Mouse (Mus musculus) T-cell, adult 2 months (primary cell): ENCODE data around the gene Fam122a.
A peak's percentile ranks its signal among the peaks of the same experiment; 100 is the strongest.

ENCODE experiments used
- DNase-seq: peaks from one replicate; pipeline ENCODE4 v3.0.0; 2022; ENCODE audit warnings: low spot score

The Fam122a gene

DNA sequence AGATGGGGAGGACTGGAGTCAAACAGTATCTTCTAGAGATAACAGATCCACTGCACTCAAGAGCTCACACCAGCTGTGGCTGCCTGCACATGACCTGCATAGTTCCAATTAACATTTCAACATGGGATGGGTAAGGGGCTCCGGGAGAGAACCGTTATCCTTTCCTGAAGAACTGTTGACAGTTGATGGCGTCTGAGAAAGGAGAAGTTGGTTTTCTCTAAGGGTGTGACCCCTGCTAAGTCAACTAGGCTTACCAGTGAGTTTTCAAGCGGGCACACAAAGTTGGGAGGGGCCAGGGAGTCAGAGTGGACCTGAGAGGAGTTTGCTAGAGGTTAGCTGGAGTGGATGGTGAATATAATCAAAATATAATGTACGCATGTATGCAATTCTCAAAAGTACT is 13.1 kb upstream of the Fam122a start:
- no peak for DNase-seq

- no peak for DNase-seq
Measured at GRCm38 (mm10) chr19:24486433-24487296, 9.5 kb upstream of the Fam122a start.

DNA sequence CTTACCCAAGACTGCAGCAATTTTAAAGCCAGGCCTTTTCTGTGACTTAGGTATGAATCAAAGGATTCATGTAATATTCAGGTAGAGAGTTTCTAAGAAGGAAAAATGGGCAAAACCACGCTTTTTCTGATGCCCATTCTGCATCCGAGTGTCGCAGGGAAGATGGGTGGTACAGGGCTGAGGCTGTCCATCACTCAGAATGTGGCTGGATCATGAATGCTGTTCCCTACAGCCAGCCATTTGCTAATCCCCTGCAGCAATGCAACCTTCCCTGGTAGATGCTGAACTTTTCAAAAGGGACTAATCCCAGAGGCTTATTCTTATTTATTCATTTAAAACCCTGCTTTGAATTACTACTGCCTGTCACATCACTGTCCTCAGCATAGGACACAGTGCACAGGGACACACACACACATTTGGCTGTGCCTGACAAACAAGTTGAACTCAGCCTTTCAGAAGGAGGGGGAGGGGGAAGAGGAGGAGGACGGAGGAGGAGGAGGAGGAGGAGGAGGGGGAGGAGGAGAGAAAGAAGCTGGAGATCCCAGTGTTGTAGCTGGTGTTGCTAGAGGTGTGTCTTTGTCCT is 7.5 kb upstream of the Fam122a start:
- DNase-seq: no peak

- DNase-seq: no peak
Measured at GRCm38 (mm10) chr19:24480916-24481315, 3.8 kb upstream of the Fam122a start.

- peak; percentile 67 for DNase-seq
Measured at GRCm38 (mm10) chr19:24476461-24476860, 695 bp downstream of the Fam122a start.

- DNase-seq: no peak
Measured at GRCm38 (mm10) chr19:24475281-24475680, 1.9 kb downstream of the Fam122a start.

DNA sequence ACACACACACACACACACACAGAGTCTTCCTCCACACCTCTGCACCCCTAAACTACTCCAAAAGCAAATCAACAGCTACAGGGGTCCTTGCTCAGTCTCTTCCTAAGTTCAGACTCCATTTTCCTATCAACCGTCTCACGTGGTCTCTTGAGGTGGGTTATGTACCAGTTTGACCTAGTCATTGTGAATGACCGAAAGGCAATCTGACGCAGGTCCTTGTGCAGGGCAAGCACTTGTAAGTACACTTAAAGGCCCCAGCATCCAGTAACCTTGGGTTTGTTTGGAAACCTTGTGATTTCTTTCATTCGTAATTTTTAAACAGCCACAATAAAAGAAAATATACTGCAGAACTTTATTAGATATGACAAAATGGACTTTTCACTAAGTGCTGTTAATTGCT is 4.6 kb downstream of the Fam122a start:
- DNase-seq: no peak

DNA sequence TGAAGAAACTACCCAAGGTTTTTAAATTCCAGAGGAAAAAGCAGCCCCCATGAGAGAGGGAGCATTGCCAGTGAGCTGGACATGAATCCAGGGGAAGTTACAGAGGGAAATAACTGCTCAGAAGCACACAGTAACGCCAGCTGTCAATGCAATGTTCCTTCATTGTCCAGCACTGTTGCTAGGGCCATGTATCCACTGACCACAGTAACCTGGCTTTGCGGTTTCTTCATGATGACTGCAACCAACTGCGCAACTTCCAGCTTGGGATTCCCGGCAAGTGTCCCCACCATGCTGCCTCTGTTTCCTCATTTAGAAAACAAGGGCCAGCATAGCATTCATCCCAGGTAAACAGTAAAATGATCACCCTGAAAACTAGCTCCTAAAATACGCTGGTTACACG is 5.6 kb downstream of the Fam122a start:
- no peak for DNase-seq

GRCm38 (mm10) chr19:24469216-24469615 is 7.9 kb downstream of the Fam122a start:
- no peak for DNase-seq

GRCm38 (mm10) chr19:24468616-24469015 is 8.5 kb downstream of the Fam122a start:
- DNase-seq: no peak

- DNase-seq: no peak
Measured at GRCm38 (mm10) chr19:24463011-24463410, 14.1 kb downstream of the Fam122a start.

DNA sequence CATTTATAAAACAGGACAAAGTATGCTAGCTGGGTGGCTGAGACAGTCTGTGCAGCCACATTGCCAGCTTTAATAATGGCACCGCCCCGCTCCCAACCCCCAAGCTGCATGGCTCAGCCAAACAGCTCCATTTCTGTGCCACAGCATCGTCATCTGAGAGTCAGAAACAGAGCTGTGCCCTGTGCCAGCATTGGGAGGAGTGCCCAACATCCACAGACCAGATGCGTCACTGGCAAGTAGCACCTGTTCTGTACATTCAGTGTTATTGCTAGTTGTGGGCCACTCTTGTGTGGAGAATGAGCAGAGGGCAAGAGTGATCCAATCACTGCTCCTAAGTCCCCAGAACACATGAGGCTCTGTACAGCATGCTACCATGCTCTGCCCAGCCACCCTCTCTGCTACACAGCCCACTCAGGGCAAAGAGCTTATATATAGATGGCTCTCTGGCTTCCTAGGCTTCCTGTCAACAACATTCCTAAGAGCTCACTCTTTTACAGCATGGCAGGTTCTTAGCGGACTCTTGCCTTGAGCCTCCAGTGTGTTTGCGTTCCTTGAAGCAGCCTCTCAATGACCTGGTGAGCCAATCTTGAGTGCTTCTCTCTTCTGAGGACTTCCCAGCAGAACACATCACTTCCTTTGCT is 20.4 kb downstream of the Fam122a start:
- no peak for DNase-seq

DNA sequence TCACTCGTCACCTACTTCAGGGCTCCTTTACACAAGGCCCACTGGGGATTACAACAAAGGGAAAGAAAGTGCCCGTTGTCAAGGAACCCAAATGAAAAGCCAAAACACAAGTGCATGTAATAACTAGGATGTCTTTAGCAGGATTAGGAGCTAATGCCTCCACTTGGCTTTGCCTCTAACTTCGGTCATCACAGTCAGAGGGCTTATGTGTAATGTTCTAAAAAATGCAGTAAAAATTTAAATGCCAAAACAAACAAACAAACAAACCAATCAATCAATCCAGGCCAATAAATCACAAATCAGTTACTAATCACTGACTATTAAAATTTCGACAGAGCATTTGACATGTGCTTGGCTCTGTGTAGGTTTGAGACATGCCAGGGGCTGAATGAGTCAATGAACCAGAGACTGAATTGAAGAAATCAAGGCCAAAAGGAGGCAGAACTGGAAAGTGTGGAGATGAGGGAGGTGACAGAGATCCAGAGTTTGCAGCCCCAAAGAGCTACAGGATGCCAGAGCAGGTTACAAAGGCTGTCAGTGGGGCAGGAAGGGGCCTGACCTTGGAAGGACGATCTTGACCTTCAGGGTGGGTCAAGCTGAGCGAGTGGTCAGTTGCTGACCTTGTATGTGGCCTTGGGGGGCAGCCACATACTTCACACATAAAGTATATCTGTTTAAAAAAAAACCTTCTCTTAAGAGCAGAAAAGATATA is 21.8 kb downstream of the Fam122a start:
- DNase-seq: no peak

DNA sequence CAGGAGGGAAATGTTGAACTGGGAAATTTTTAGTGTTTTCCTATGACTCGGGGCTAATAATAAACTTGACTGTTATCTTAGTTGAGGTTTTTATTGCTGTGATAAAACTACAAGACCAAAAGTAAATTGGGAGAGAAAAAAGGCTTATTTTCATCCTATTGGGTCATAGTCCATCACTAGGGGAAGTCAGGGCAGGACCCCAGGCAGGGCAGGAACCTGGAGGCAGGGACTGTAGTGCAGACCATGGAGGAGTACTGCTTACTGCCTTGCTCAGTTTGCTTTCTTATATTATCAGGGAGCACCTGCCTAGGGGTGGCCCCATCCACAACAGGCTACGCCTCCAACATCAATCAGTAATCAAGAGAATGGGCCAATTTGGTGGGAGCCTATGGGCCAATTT is 22.7 kb downstream of the Fam122a start:
- no peak for DNase-seq

- DNase-seq: no peak
Measured at GRCm38 (mm10) chr19:24453379-24453778, 23.8 kb downstream of the Fam122a start.

DNA sequence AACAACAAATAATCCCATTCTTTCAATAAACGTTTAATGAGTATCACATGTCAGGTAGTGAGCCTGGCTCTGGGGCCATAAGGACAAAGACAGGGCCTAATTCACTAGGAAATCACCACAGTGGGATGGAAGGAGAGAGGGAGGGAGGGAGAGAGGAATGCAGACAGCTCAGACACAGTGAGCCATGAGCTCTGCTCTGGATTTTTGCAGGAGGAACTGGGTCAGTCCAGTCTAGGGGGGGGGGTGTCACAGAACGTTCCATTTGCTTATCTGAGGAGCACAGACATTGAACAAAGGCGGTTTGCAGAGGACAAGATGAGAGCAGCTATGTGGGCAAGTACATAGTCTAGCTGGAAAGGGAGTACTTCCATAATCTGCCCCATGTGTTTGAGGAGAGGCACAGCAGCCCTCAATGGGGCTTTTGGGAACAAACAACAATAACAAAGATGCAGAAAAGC is 24.7 kb downstream of the Fam122a start:
- no peak for DNase-seq

GRCm38 (mm10) chr19:24451626-24452025 is 25.5 kb downstream of the Fam122a start:
- no peak for DNase-seq

DNA sequence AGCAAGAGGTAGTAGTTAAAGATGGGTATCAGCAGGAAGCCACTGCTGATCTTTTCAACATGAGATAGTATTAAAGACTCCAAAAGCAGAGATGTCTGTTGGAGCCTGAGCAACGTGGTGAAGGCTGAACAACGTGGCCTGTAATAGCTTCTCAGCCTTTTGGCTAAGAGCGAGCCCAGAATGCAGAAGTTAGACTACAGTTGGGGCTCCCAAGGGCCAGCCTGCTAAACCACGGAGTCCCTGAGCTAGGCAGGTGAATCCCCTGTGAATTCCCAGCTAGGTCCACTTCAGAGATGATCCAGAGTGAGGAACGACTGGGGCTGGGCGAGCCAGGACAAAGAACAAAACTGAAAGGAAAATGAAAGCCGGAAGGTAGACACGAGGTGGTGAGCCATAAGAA is 26.4 kb downstream of the Fam122a start:
- DNase-seq: no peak

- DNase-seq: no peak
Measured at GRCm38 (mm10) chr19:24444322-24444721, 32.8 kb downstream of the Fam122a start.

GRCm38 (mm10) chr19:24439715-24440114 is 37.4 kb downstream of the Fam122a start:
- no peak for DNase-seq

- DNase-seq: no peak
Measured at GRCm38 (mm10) chr19:24434291-24434690, 42.9 kb downstream of the Fam122a start.

DNA sequence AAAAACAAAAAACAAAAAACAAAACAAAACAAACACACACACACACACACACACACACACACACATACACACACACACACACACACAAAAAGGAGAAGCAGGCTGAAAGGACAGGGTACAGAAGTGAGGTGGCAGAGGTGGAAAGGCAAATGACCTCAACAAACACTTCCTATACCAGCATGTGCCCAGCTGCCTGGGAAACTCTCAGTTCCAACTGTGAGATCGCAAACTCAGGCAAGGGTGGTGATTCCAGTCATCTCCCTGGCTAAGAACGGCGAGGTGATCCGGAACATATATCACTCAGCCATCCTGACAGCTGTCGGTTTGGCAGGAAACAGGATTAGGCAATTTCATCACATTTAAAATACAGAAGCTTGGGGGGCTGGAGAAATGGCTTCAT is 44.7 kb downstream of the Fam122a start:
- DNase-seq: no peak
